Mouse (Mus musculus): ENCODE data around the gene St6galnac3. TPM values are rescaled to one million over a fixed set of nuclear protein-coding genes. Genes with fewer than 3 reads are reported as not detected.

Gene St6galnac3
- polyA plus RNA-seq, 1 experiment from 2014 or later = 15.8 TPM

- Histone ChIP-seq H3K9me3 (replicated peaks) (no peaks in the 10 kb centered on the region), H3K27me3 (0 out of 2 replicates have a peak, but pooled peaks cover 2% of the 10 kb centered on the region), H3K4me2 (no peak overlapping the region), H3K27ac (0 out of 2 replicates have a peak overlapping the region, but pooled peaks have one; percentile 10), H3K36me3 (no peaks in the 10 kb centered on the region), H3K9ac (no peak overlapping the region), H3K4me3 (no peak overlapping the region), H3K4me1 (replicated peaks) (peaks cover 10% of the 10 kb centered on the region; the same call in 1 of the 2 replicates)
- 79% methylated on average over 8 of the region's 8 CpGs for WGBS
- ATAC-seq (replicated peaks; ENCODE audit: insufficient number of reproducible peaks, insufficient read depth, low FRiP score, low read depth) = no peak
Observed at GRCm38 (mm10) chr3:153669329-153669728, 55.6 kb downstream of the St6galnac3 start.

GRCm38 (mm10) chr3:153668447-153669290 is 56.3 kb downstream of the St6galnac3 start:
- no peak overlapping the region for H3K4me2 ChIP-seq
- H3K9me3 ChIP-seq (replicated peaks) = no peaks in the 10 kb centered on the region
- H3K27ac ChIP-seq = 0 out of 2 replicates have a peak overlapping the region, but pooled peaks have one; percentile 10
- no peaks in the 10 kb centered on the region for H3K36me3 ChIP-seq
- H3K9ac ChIP-seq = no peak overlapping the region
- 0 out of 2 replicates have a peak, but pooled peaks cover 2% of the 10 kb centered on the region for H3K27me3 ChIP-seq
- peak; percentile 59; the same call in 1 of the 2 replicates for ATAC-seq (replicated peaks; ENCODE audit: insufficient number of reproducible peaks, insufficient read depth, low FRiP score, low read depth)
- H3K4me3 ChIP-seq = no peak overlapping the region
- H3K4me1 ChIP-seq (replicated peaks) = peaks cover 14% of the 10 kb centered on the region; the same call in 1 of the 2 replicates
- 72% methylated on average over 21 of the region's 21 CpGs for WGBS

GRCm38 (mm10) chr3:153664696-153665095 is 60.3 kb downstream of the St6galnac3 start:
- Histone ChIP-seq H3K27ac (no peak overlapping the region), H3K36me3 (no peaks in the 10 kb centered on the region), H3K27me3 (peaks cover 9% of the 10 kb centered on the region; the same call in 1 of the 2 replicates), H3K4me3 (no peak overlapping the region), H3K4me2 (no peak overlapping the region), H3K4me1 (replicated peaks) (peaks cover 19% of the 10 kb centered on the region), H3K9me3 (replicated peaks) (no peaks in the 10 kb centered on the region), H3K9ac (no peak overlapping the region)
- 86% methylated on average over 5 of the region's 5 CpGs for WGBS
- no peak for ATAC-seq (replicated peaks; ENCODE audit: insufficient number of reproducible peaks, insufficient read depth, low FRiP score, low read depth)

- H3K36me3 ChIP-seq = no peaks in the 10 kb centered on the region
- H3K4me2 ChIP-seq = no peak overlapping the region
- H3K4me3 ChIP-seq = no peak overlapping the region
- WGBS = 50% methylated on average over 10 of the region's 10 CpGs
- H3K9ac ChIP-seq = no peak overlapping the region
- H3K27me3 ChIP-seq = peaks cover 12% of the 10 kb centered on the region; the same call in 1 of the 2 replicates
- H3K9me3 ChIP-seq (replicated peaks) = no peaks in the 10 kb centered on the region
- no peak for ATAC-seq (replicated peaks; ENCODE audit: insufficient number of reproducible peaks, insufficient read depth, low FRiP score, low read depth)
- H3K27ac ChIP-seq = no peak overlapping the region
- peaks cover 19% of the 10 kb centered on the region for H3K4me1 ChIP-seq (replicated peaks)
Observed at GRCm38 (mm10) chr3:153663841-153664427, 61.0 kb downstream of the St6galnac3 start.

GRCm38 (mm10) chr3:153662796-153663195 is 62.2 kb downstream of the St6galnac3 start:
- Histone ChIP-seq H3K36me3 (no peaks in the 10 kb centered on the region), H3K9me3 (replicated peaks) (no peaks in the 10 kb centered on the region), H3K4me3 (no peak overlapping the region), H3K9ac (no peak overlapping the region), H3K27me3 (peaks cover 16% of the 10 kb centered on the region; the same call in 1 of the 2 replicates), H3K27ac (no peak overlapping the region), H3K4me1 (replicated peaks) (peaks cover 11% of the 10 kb centered on the region), H3K4me2 (no peak overlapping the region)
- ATAC-seq (replicated peaks; ENCODE audit: insufficient number of reproducible peaks, insufficient read depth, low FRiP score, low read depth) = no peak
- 88% methylated on average over 9 of the region's 9 CpGs for WGBS

GRCm38 (mm10) chr3:153661927-153662326 is 63.0 kb downstream of the St6galnac3 start:
- Histone ChIP-seq H3K27ac (no peak overlapping the region), H3K4me1 (replicated peaks) (peaks cover 11% of the 10 kb centered on the region), H3K9me3 (replicated peaks) (no peaks in the 10 kb centered on the region), H3K36me3 (no peaks in the 10 kb centered on the region), H3K4me2 (no peak overlapping the region), H3K9ac (no peak overlapping the region), H3K4me3 (no peak overlapping the region), H3K27me3 (peaks cover 22% of the 10 kb centered on the region; the same call in 1 of the 2 replicates)
- WGBS = 67% methylated on average over 7 of the region's 7 CpGs
- no peak for ATAC-seq (replicated peaks; ENCODE audit: insufficient number of reproducible peaks, insufficient read depth, low FRiP score, low read depth)

DNA sequence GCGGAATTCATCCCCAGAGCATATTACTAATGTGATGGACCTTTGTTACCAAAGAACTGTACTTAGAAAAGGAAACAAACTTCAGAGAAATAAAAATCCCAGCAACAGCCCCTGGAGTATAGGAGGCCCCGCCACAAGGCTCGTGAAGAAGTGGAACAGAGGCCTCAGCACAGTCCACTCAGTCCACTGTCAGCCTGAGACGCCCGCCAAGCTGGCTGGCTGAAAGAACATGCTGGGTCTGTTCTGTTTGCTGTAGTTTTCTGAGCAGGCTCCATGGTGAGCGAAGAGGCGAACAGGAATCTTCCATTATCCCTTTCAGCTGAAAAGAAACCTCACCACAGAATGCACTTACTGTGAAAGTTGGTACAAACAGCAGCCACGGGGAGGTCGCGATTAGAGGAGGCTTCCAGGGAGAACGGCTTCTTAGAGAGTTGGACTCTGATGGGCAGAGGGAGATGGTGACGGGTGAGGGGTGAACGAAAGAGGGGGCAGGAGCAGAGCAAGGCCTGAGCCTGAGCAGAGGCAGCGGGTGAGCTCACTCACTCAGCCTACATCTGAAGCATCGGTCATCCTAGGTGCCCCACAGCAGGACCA is 65.3 kb downstream of the St6galnac3 start:
- WGBS = 78% methylated on average over 15 of the region's 15 CpGs
- H3K4me1 ChIP-seq (replicated peaks) = peaks cover 11% of the 10 kb centered on the region

DNA sequence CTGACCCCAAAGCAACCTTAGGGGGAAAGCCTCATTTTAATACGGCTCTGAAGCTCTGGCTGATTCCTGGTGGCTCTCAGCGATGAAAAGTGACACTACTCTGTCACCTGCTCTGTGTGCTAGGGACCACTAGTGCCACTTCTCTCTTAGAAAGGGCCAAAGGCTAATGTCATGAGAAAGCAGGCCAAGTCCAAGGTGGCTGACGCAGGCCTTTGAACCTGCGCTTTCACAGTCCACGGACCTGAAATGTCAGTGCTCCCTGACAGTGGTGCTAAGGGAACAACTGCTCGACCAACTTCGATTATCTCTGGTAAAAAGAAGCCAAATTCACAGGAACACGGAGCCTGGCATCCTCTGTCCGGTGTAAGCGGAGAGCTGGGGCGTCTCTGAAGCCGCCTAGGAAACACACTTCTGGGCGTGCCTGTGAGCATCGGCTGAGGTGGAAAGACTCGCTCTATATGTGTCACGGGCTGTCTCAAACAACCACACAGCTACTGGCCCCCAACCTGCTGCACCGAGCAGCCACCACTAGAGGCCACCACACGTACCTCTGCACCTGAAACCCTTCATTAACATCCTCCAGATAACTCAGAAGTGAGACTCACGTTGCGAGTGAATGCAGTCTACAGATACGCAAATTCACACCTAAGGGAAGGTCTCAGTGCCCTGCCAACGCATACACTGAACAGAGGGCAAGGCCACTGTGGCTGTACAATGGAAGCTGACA is 66.8 kb downstream of the St6galnac3 start:
- Histone ChIP-seq H3K4me3 (no peak overlapping the region), H3K4me1 (replicated peaks) (peaks cover 7% of the 10 kb centered on the region), H3K9me3 (replicated peaks) (no peaks in the 10 kb centered on the region), H3K9ac (no peak overlapping the region), H3K4me2 (no peak overlapping the region), H3K27me3 (peaks cover 27% of the 10 kb centered on the region; the same call in 1 of the 2 replicates), H3K27ac (no peak overlapping the region), H3K36me3 (no peaks in the 10 kb centered on the region)
- 69% methylated on average over 22 of the region's 22 CpGs for WGBS
- no peak for ATAC-seq (replicated peaks; ENCODE audit: insufficient number of reproducible peaks, insufficient read depth, low FRiP score, low read depth)

More for the DNA sequence above, 65.3 kb downstream of the St6galnac3 start:
- Histone ChIP-seq H3K9me3 (replicated peaks) (no peaks in the 10 kb centered on the region), H3K4me3 (no peak overlapping the region), H3K9ac (no peak overlapping the region), H3K36me3 (no peaks in the 10 kb centered on the region), H3K27me3 (peaks cover 27% of the 10 kb centered on the region; the same call in 1 of the 2 replicates), H3K27ac (no peak overlapping the region), H3K4me2 (no peak overlapping the region)
- ATAC-seq (replicated peaks; ENCODE audit: insufficient number of reproducible peaks, insufficient read depth, low FRiP score, low read depth) = no peak

DNA sequence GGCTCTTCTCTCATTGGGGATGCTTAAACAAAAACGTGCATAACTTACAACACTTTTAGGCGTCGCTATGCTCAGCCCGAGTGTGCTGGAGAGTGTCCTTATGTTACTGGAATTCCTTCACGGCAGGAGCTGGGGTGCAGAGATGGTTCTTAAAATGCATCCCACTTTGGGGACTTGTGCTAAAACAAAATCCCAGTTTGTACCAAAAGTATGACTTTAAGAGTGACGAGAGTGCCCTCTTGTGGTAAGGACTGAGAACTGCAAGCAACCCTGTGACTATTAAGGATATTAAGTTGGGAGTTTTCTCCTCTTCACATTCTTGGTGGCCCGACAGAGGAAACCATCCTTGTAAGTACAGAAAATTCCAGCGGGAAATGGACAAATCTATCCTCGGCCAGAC is 69.9 kb downstream of the St6galnac3 start:
- Histone ChIP-seq H3K4me1 (replicated peaks) (no peaks in the 10 kb centered on the region; the same call in 1 of the 2 replicates), H3K9ac (no peak overlapping the region), H3K27ac (no peak overlapping the region), H3K4me2 (no peak overlapping the region), H3K27me3 (peaks cover 19% of the 10 kb centered on the region; the same call in 1 of the 2 replicates), H3K9me3 (replicated peaks) (no peaks in the 10 kb centered on the region), H3K4me3 (no peak overlapping the region), H3K36me3 (no peaks in the 10 kb centered on the region)
- WGBS = 26% methylated on average over 9 of the region's 9 CpGs
- ATAC-seq (replicated peaks; ENCODE audit: insufficient number of reproducible peaks, insufficient read depth, low FRiP score, low read depth) = no peak

- Histone ChIP-seq H3K36me3 (no peaks in the 10 kb centered on the region), H3K27ac (no peak overlapping the region), H3K4me3 (no peak overlapping the region), H3K27me3 (0 out of 2 replicates have a peak, but pooled peaks cover 12% of the 10 kb centered on the region), H3K4me1 (replicated peaks) (no peaks in the 10 kb centered on the region), H3K9ac (no peak overlapping the region), H3K4me2 (no peak overlapping the region), H3K9me3 (replicated peaks) (no peaks in the 10 kb centered on the region)
- ATAC-seq (replicated peaks; ENCODE audit: insufficient number of reproducible peaks, insufficient read depth, low FRiP score, low read depth) = no peak
- 85% methylated on average over 3 of the region's 3 CpGs for WGBS
Observed at GRCm38 (mm10) chr3:153652850-153653249, 72.1 kb downstream of the St6galnac3 start.
